Mouse (Mus musculus) kidney, embryonic 14.5 days (tissue): ENCODE measurements around the gene Syt2. TPM values are rescaled to one million over a fixed set of nuclear protein-coding genes. Genes with fewer than 3 reads are reported as not detected.

Experiments used
- ATAC-seq: fragments of 200-750 bp; cut with Nextera tagmentation; 2 replicates; pipeline ENCODE4 v1.8.0; 2017; ENCODE audit warnings: moderate number of reproducible peaks, mild to moderate bottlenecking, moderate TSS enrichment, moderate library complexity; ENCODE audit not compliant: low FRiP score, low TSS enrichment
- H3K27ac ChIP-seq: fragments of 300-500 bp; sonication (generic); 2 replicates; pipeline ENCODE4 v1.5.1; 2014; ENCODE audit warnings: low read depth, mild to moderate bottlenecking, low read length, moderate library complexity, mixed read lengths
- H3K27me3 ChIP-seq: fragments of 300-500 bp; sonication (generic); 2 replicates; pipeline ENCODE4 v1.6.1; 2014; ENCODE audit warnings: mild to moderate bottlenecking, low read length; ENCODE audit not compliant: control insufficient read depth, insufficient read depth
- H3K36me3 ChIP-seq: fragments of 300-500 bp; sonication (generic); 2 replicates; pipeline ENCODE4 v1.6.1; 2014; ENCODE audit warnings: low read length, mixed read lengths; ENCODE audit not compliant: control insufficient read depth, insufficient read depth
- H3K4me1 ChIP-seq: fragments of 300-500 bp; sonication (generic); 2 replicates; pipeline ENCODE4 v1.6.1; 2014; ENCODE audit warnings: low read length, mixed read lengths; ENCODE audit not compliant: control insufficient read depth, insufficient read depth
- H3K4me2 ChIP-seq: fragments of 300-500 bp; sonication (generic); replicated peaks from 2 replicates; pipeline ENCODE4 v1.6.1; 2014; ENCODE audit warnings: low read depth, mild to moderate bottlenecking, low read length
- H3K4me3 ChIP-seq: fragments of 300-500 bp; sonication (generic); 2 replicates; pipeline ENCODE4 v1.5.1; 2014; ENCODE audit warnings: mild to moderate bottlenecking, low read length
- H3K9ac ChIP-seq: fragments of 300-500 bp; sonication (generic); 2 replicates; pipeline ENCODE4 v1.6.1; 2014; ENCODE audit warnings: low read depth, mild to moderate bottlenecking, low read length, moderate library complexity
- H3K9me3 ChIP-seq: fragments of 300-500 bp; sonication (generic); 2 replicates; pipeline ENCODE4 v1.6.1; 2016; ENCODE audit warnings: low read length; ENCODE audit not compliant: control insufficient read depth
- WGBS: fragments of 180-500 bp; shearing (Covaris S2); extraction: QIAGEN DNeasy Blood & Tissue Kit; methylation state at CpG from one replicate; pipeline ENCODE4 v1.1.7; 2014; 5-methylcytosine and 5-hydroxymethylcytosine counted together
- polyA plus RNA-seq: library from polyadenylated mRNA; unstranded; fragments of >200 nt; fragmentation: Nextera tagmentation; extraction: Ambion mirVana; gene quantifications from 2 replicates; pipeline ENCODE4 v1.2.1, GENCODE M21; 2014

The Syt2 gene
- polyA plus RNA-seq, 1 experiment from 2014 or later: 1.2 TPM

DNA sequence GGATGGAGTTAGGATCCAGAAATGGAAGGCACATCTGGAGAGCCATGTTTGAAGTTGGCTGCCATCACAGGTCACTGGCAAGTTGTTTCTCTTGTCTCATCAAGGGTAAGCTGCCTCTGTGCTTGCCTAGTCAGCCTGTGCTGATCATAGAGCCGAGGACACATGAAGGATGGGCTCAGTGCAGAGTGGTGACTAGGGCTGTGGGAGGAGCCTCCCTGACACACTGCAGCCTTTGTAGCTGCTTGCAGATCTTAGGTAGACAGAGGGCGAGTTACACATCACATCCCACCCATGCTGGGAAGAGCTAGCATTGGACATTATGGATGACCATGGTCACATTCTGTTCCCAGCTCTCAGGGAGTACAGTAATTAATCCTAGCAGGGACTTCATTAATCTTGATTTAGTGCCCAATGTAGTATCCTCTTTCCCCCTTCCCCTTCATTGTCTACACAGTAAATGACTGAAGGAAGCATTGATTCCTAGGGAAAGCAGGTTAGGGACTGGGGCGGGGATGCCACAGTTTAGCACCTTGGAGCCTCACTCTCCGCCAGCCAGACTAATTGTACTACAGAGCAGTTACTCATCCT, 40.5 kb downstream of the Syt2 start:
- H3K9me3 ChIP-seq: 0 out of 2 replicates have a peak, but pooled peaks cover 3% of the 10 kb centered on the region
- H3K27me3 ChIP-seq: no peaks in the 10 kb centered on the region
- no peaks in the 10 kb centered on the region for H3K36me3 ChIP-seq
- no peak overlapping the region for H3K4me2 ChIP-seq
- WGBS: 32% methylated on average over 4 of the region's 4 CpGs
- H3K9ac ChIP-seq: no peak overlapping the region
- 0 out of 2 replicates have a peak, but pooled peaks cover 5% of the 10 kb centered on the region for H3K4me1 ChIP-seq
- H3K4me3 ChIP-seq: no peak overlapping the region
- ATAC-seq: peak; percentile 67
- H3K27ac ChIP-seq: no peak overlapping the region

DNA sequence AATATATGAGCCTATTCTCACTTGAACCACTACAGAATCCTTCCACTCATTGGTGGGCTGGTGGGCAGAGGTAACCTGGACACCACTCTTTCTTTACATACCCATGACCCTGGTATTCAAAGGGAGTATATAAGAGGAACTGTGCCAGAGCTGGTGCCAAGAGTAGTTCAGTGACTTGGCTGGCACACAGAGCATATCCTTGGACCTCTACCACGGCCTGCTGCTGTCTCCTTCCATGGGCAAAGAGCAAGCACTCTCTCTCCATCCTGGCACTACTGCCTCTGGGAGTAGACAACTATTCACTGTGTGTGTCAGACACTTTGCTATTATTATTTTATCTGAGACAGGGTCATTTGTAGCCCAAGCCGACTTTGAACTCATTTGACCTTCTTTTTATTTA, 49.8 kb downstream of the Syt2 start:
- Histone ChIP-seq H3K27ac (no peak overlapping the region), H3K4me1 (no peaks in the 10 kb centered on the region), H3K9me3 (0 out of 2 replicates have a peak, but pooled peaks cover 2% of the 10 kb centered on the region), H3K4me3 (no peak overlapping the region), H3K9ac (no peak overlapping the region), H3K27me3 (no peaks in the 10 kb centered on the region), H3K36me3 (no peaks in the 10 kb centered on the region), H3K4me2 (no peak overlapping the region)
- WGBS: 74% methylated on average over 2 of the region's 2 CpGs
- ATAC-seq: no peak

DNA sequence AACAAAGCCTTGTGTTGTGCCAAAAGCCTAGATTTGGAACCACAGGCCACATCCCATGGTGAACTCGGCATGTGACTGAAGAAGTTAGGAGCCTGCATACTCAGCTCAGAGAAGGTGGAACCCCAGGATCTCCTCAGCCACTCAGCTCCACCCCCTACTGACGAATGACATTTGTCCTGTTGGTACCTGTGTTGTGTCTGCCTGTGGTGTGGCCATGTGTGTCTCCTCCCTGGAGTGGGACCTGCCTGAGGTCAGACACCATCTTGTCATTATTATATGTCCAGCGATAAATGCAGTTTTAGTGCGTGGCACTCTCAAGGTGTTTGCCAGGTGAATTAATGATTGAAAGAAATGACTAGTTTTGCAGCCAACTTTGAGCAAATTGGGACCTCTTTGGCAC, 50.6 kb downstream of the Syt2 start:
- no peak overlapping the region for H3K4me2 ChIP-seq
- no peak overlapping the region for H3K4me3 ChIP-seq
- H3K4me1 ChIP-seq: no peaks in the 10 kb centered on the region
- ATAC-seq: no peak
- 81% methylated on average over 4 of the region's 4 CpGs for WGBS
- no peaks in the 10 kb centered on the region for H3K27me3 ChIP-seq
- H3K36me3 ChIP-seq: no peaks in the 10 kb centered on the region
- H3K9ac ChIP-seq: no peak overlapping the region
- H3K9me3 ChIP-seq: no peaks in the 10 kb centered on the region
- no peak overlapping the region for H3K27ac ChIP-seq

DNA sequence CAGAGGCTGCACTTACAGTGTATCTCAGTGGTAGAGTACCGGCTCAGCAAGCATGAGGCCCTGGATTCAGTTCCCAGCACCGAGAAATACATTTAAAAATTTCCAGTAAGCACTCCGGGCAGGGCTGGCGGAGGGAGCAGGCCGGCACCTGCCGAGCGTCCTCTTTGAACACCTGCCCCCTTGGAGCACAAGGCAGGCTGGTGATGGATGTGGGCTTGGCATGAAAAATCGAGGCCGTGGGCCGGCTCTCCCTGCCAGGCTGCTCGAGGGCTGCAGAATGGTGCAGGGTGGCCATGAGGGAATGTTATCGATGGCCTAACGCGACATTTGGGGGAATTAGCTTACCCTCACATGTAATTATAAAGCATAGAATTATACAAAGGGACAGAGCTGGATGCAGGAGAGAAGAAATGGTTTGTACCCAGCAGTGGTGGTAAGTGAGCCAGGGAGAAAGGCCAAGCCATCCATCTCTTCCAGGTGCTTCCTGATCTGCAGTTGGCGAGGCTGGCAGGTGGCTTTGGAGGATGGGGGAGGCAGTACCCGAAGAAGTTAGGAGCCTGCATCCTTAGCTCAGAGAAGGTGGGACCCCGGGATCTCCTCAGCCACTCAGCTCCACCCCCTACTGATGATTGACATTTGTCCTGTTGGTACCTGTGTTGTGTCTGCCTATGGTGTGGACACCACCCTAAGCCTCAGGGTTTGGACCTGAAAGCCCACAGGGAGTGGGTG, 51.2 kb downstream of the Syt2 start:
- Histone ChIP-seq H3K36me3 (no peaks in the 10 kb centered on the region), H3K27ac (no peak overlapping the region), H3K9ac (no peak overlapping the region), H3K4me3 (no peak overlapping the region), H3K4me1 (no peaks in the 10 kb centered on the region), H3K27me3 (no peaks in the 10 kb centered on the region), H3K4me2 (no peak overlapping the region), H3K9me3 (no peaks in the 10 kb centered on the region)
- WGBS: 89% methylated on average over 17 of the region's 17 CpGs
- no peak for ATAC-seq

DNA sequence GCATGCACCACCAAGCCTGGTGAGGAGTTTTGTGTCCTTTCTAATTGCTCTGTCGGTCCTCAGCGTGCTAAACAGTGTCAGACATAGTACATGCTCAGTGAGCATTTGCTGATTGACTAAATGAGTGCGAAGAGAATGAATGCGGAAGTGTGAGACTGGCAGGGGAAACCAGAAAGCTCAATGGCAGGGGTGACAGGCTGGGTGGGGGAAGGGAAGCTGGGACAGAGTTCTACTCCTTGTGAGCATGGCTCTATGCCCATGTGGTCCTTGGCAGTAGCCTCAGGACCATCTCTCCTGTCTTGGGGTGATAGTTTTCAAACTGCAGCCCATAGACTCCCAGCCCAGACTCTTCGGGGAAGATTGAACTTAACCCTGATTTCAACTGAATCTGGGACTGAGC, 52.0 kb downstream of the Syt2 start:
- ATAC-seq: no peak
- WGBS: 88% methylated on average over 5 of the region's 5 CpGs
- Histone ChIP-seq H3K36me3 (no peaks in the 10 kb centered on the region), H3K4me3 (no peak overlapping the region), H3K9ac (no peak overlapping the region), H3K27me3 (no peaks in the 10 kb centered on the region), H3K9me3 (no peaks in the 10 kb centered on the region), H3K4me2 (no peak overlapping the region), H3K4me1 (no peaks in the 10 kb centered on the region), H3K27ac (no peak overlapping the region)

DNA sequence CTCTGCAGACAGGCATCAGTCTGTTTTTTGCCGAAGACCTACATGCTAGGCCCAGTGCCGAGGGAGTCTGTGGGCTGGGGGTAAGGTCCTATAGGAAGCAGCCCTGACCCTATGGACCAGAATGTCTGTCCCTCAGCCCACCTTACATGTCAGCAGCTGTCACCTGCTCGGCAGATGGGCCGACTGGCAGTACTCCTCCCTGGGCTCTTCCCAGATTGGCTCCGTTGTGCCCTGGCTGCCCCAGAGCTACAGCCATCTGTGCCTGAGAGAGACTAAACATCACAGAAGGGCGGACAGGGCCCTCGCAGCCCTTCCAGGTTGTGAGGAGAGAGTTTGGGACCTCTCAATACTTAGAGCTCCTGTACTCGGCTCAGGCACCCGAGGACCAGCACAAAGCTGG, 52.9 kb downstream of the Syt2 start:
- Histone ChIP-seq H3K4me1 (no peaks in the 10 kb centered on the region), H3K27me3 (no peaks in the 10 kb centered on the region), H3K36me3 (no peaks in the 10 kb centered on the region), H3K9ac (no peak overlapping the region), H3K27ac (no peak overlapping the region), H3K4me3 (no peak overlapping the region), H3K9me3 (no peaks in the 10 kb centered on the region), H3K4me2 (no peak overlapping the region)
- no peak for ATAC-seq
- 73% methylated on average over 9 of the region's 9 CpGs for WGBS

DNA sequence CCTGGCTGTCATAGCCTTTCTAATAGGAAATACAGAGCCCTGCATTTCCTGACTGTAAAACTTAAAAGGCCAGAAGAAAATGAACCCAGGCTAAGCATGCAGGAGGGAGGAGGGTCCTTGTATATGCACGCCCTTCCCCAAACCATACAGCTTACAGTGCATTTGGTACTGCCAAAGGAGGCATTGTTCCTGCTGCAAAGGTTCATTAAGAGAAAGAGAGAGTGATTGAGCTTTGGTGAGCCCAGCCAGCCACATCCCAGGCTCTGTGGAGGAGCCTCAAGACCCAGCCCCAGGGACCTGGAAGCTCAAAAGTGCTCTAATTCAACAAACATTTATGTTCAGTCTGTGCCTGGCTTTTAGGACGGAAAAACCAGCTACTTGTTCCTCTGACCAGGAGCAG, 53.7 kb downstream of the Syt2 start:
- H3K9me3 ChIP-seq: no peaks in the 10 kb centered on the region
- WGBS: 59% methylated on average over 2 of the region's 2 CpGs
- H3K4me1 ChIP-seq: no peaks in the 10 kb centered on the region
- H3K9ac ChIP-seq: no peak overlapping the region
- H3K4me2 ChIP-seq: no peak overlapping the region
- no peak overlapping the region for H3K4me3 ChIP-seq
- no peaks in the 10 kb centered on the region for H3K27me3 ChIP-seq
- H3K36me3 ChIP-seq: no peaks in the 10 kb centered on the region
- no peak for ATAC-seq
- H3K27ac ChIP-seq: no peak overlapping the region

DNA sequence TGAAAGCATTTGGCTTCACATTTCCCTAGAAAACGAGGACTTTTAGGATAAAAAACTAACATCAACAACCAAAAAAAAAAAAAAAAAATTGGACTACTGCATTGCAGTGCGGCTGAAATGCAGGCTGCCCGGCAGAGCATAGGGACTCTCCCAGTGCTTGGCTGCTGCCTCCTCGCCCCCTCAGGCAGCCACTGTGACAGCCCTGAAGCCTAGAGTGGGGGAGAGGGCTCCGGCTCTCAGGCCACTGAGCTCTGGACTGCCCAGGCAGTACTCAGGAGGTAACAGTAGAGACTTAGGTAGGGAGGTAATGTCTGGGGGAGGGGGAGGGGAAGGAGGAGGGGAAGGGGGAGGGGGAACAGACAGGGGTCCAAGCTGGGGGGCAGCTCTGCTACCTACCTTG, 54.2 kb downstream of the Syt2 start:
- H3K4me3 ChIP-seq: no peak overlapping the region
- H3K4me1 ChIP-seq: no peaks in the 10 kb centered on the region
- H3K9me3 ChIP-seq: no peaks in the 10 kb centered on the region
- H3K9ac ChIP-seq: no peak overlapping the region
- H3K27ac ChIP-seq: no peak overlapping the region
- no peak for ATAC-seq
- no peak overlapping the region for H3K4me2 ChIP-seq
- no peaks in the 10 kb centered on the region for H3K36me3 ChIP-seq
- 30% methylated on average over 5 of the region's 5 CpGs for WGBS
- H3K27me3 ChIP-seq: no peaks in the 10 kb centered on the region

DNA sequence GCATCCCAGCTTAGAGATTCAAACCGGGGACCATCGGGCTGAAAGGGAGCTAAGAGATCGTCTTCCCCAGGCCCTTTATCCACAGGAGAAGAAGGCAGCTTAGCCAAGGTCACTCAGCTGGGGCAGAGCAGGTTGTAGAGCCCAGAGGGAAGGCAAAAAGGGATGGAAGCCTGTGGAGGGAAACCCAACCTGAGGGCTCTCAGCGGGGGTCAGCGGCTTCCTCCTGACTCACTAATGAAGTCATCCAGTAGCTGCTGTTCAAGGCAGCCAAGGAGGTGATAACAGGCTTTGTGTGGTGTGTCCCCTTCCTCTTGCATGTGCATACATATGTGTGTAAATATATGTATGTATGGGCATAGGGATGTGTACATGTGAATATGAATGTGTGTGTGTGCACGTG, 54.7 kb downstream of the Syt2 start:
- ATAC-seq: peak; percentile 8; the same call in 1 of the 2 replicates
- WGBS: 41% methylated on average over 6 of the region's 6 CpGs

More for the DNA sequence above, 54.7 kb downstream of the Syt2 start:
- H3K4me1 ChIP-seq: no peaks in the 10 kb centered on the region
- no peaks in the 10 kb centered on the region for H3K36me3 ChIP-seq
- no peak overlapping the region for H3K27ac ChIP-seq
- 0 out of 2 replicates have a peak overlapping the region, but pooled peaks have one; percentile 7 for H3K9ac ChIP-seq
- no peak overlapping the region for H3K4me3 ChIP-seq
- no peaks in the 10 kb centered on the region for H3K9me3 ChIP-seq
- H3K27me3 ChIP-seq: 0 out of 2 replicates have a peak, but pooled peaks cover under 1% of the 10 kb centered on the region
- H3K4me2 ChIP-seq: no peak overlapping the region
